Comparison of ENCODE assay signal across 17 mouse cellular contexts in the genomic region with DNA sequence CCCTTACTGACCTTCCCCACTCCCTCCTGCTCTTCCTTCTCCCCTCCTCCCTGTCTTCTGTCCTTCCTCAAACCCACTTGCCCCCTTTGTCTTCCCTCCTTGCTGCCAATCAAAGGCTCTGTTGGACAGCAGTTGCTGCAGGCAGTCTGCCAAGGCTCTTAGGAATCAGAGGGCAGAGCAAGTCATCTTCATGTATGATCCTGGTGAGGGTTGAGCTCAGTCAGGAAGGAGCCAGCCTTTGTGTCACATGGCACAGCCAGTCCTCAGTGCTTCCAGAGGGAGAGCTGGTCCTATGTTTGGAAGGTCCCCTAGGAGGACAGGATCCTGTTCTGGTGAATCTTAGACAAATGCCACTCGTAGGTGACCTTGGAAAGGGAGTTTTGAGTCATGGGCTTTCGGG. TPM values are rescaled to one million over a fixed set of nuclear protein-coding genes. Genes with fewer than 3 reads are reported as not detected.
DNase-seq lines count a peak whose midpoint lies in the region; ATAC-seq lines count a peak whose summit lies in the region.
"Had no signal": no experiment of that assay in that cellular context is flagged by ENCODE, and none has a peak within 500 bp of the region (broad histone marks: within the 10 kb centered on the region; RNA-seq: fewer than 3 reads in every experiment).

No protein-coding gene starts in this region.

- H3K4me2 ChIP-seq in heart, embryonic 15.5 days: no peak overlapping the region
- H3K4me2 ChIP-seq: embryonic facial prominence, embryonic 13.5 days; forebrain, embryonic 13.5 days; hindbrain, embryonic 13.5 days; liver, embryonic 13.5 days had no signal

- 0 out of 2 replicates have a peak, but pooled peaks have one; percentile 36 for ATAC-seq in heart, embryonic 15.5 days (replicated peaks; ENCODE audit: insufficient number of reproducible peaks, insufficient read depth, low FRiP score, low read depth)
- ATAC-seq: forebrain, embryonic 13.5 days had no signal

- H3K9ac ChIP-seq in heart, embryonic 15.5 days: no peak overlapping the region; the same call in 1 of the 2 replicates
- H3K9ac ChIP-seq: embryonic facial prominence, embryonic 13.5 days; forebrain, embryonic 13.5 days; hindbrain, embryonic 13.5 days; liver, embryonic 13.5 days had no signal

- peak; percentile 65 for DNase-seq in adrenal gland, postnatal 10 days
- no peak for DNase-seq in adrenal gland, adult 18-20 months (ENCODE audit: low spot score in 2 of 2)
- peak; percentile 50 for DNase-seq in kidney, adult 9 months
- no peak for DNase-seq in kidney, postnatal 4 days
- DNase-seq in NIH3T3 (ENCODE audit: low read depth): peak; percentile 34
- DNase-seq in thymus, postnatal 25 days: no peak
- DNase-seq in spleen, adult 12 weeks (ENCODE audit: low spot score): no peak
- DNase-seq: cerebellum, postnatal 25 days; liver, embryonic 13.5 days; lung, postnatal 10 days; spleen, adult 18-20 months had no signal

- peak overlapping the region; percentile 42 for H3K27ac ChIP-seq in heart, embryonic 15.5 days
- H3K27ac ChIP-seq: embryonic facial prominence, embryonic 13.5 days; forebrain, embryonic 13.5 days; hindbrain, embryonic 13.5 days; liver, embryonic 13.5 days; midbrain, embryonic 10.5 days; stomach, postnatal 0 days had no signal

- H3K36me3 ChIP-seq in heart, embryonic 15.5 days: peaks cover 13% of the 10 kb centered on the region; the same call in 1 of the 2 replicates
- H3K36me3 ChIP-seq: embryonic facial prominence, embryonic 13.5 days; hindbrain, embryonic 13.5 days; midbrain, embryonic 10.5 days had no signal

- WGBS in heart, embryonic 15.5 days: 75% methylated on average over 2 of the region's 2 CpGs

- H3K9me3 ChIP-seq in heart, embryonic 15.5 days (replicated peaks): no peaks in the 10 kb centered on the region
- H3K9me3 ChIP-seq: embryonic facial prominence, embryonic 13.5 days; forebrain, embryonic 13.5 days; hindbrain, embryonic 13.5 days; liver, embryonic 13.5 days; midbrain, embryonic 10.5 days had no signal

- H3K4me3 ChIP-seq in heart, embryonic 15.5 days: no peak overlapping the region
- H3K4me3 ChIP-seq: embryonic facial prominence, embryonic 13.5 days; forebrain, embryonic 13.5 days; hindbrain, embryonic 13.5 days; liver, embryonic 13.5 days; midbrain, embryonic 10.5 days had no signal

- no peaks in the 10 kb centered on the region for H3K27me3 ChIP-seq in heart, embryonic 15.5 days
- H3K27me3 ChIP-seq: embryonic facial prominence, embryonic 13.5 days; forebrain, embryonic 13.5 days; hindbrain, embryonic 13.5 days; liver, embryonic 13.5 days had no signal

- peaks cover 10% of the 10 kb centered on the region for H3K4me1 ChIP-seq in heart, embryonic 15.5 days (replicated peaks)
- H3K4me1 ChIP-seq: embryonic facial prominence, embryonic 13.5 days; liver, embryonic 13.5 days; midbrain, embryonic 10.5 days had no signal

RNA-seq across cellular contexts. Expression of gene Cdpf1, which starts 8.6 kb away (rescaled TPM):
- total RNA-seq in adrenal gland, postnatal 10 days (2021): 10 to 100 TPM; 20.7 to 25.4 TPM
- 10 to 100 TPM; 18.8 to 26.6 TPM for total RNA-seq in adrenal gland, adult 18-20 months (2021)
- 40.9 and 47.9 TPM in 2 replicates for polyA plus RNA-seq in heart, embryonic 15.5 days (2015; fragmentation: Nextera tagmentation; extraction: Ambion mirVana)

RNA-seq across cellular contexts. Expression of gene Pkdrej, which starts 18.6 kb away (rescaled TPM):
- under 1 TPM; 0.15 to 0.45 TPM for total RNA-seq in adrenal gland, postnatal 10 days (2021)
- under 1 TPM; 0.16 to 0.23 TPM for total RNA-seq in adrenal gland, adult 18-20 months (2021)
- polyA plus RNA-seq in heart, embryonic 15.5 days (2015; fragmentation: Nextera tagmentation; extraction: Ambion mirVana): 0.34 and 0.37 TPM in 2 replicates
- polyA plus RNA-seq: forebrain, embryonic 13.5 days; midbrain, embryonic 10.5 days had no signal

RNA-seq across cellular contexts. Expression of gene Ttc38, which starts 29.2 kb away (rescaled TPM):
- total RNA-seq in adrenal gland, postnatal 10 days (2021): 10 to 100 TPM; 20.7 to 25.4 TPM
- total RNA-seq in adrenal gland, adult 18-20 months (2021): 10 to 100 TPM; 16.2 to 18.7 TPM
- 4.1 and 5.7 TPM in 2 replicates for polyA plus RNA-seq in heart, embryonic 15.5 days (2015; fragmentation: Nextera tagmentation; extraction: Ambion mirVana)

RNA-seq across cellular contexts. Expression of gene Gtse1, which starts 56.6 kb away (rescaled TPM):
- 1 to 10 TPM; 4.5 to 5.1 TPM for total RNA-seq in adrenal gland, postnatal 10 days (2021)
- under 1 TPM; 0.58 to 0.70 TPM for total RNA-seq in adrenal gland, adult 18-20 months (2021)
- 21.5 and 26.3 TPM in 2 replicates for polyA plus RNA-seq in heart, embryonic 15.5 days (2015; fragmentation: Nextera tagmentation; extraction: Ambion mirVana)

Comparison
In these comparisons a context has a peak if more than half of its experiments do, and no peak if none do; other contexts are left out.
1. DNase-seq: peak in adrenal gland, postnatal 10 days (single experiment), kidney, adult 9 months (single experiment) and NIH3T3 (single experiment); none in adrenal gland, adult 18-20 months (0 of 2), kidney, postnatal 4 days (0 of 2), thymus, postnatal 25 days (single experiment) and spleen, adult 12 weeks (single experiment).